Mouse (Mus musculus) MEL (cell line): ENCODE measurements at regions not wholly inside any gene's neighbourhood (a gene's known extent, or its start where the extent isn't known, plus 50 kb on each side); places are given as distances from the start of the nearest gene placed in this dataset.

Experiments used
- CTCF ChIP-seq, 3 experiments: IDR thresholded peaks in 2 of 3; conservative IDR thresholded peaks in 1 of 3; 2 replicates each; pipeline ENCODE4 v1.5.1; 2011 to 2012; ENCODE audit warnings: low read length in 3 of 3, low read depth in 2 of 3, mild to moderate bottlenecking in 2 of 3, improper control_type of control experiment in 1 of 3, inconsistent platforms in 1 of 3, mixed read lengths in 1 of 3, moderate library complexity in 1 of 3; ENCODE audit not compliant: control insufficient read depth in 1 of 3, insufficient read depth in 1 of 3, poor library complexity in 1 of 3, severe bottlenecking in 1 of 3
- HCFC1 ChIP-seq: IDR thresholded peaks from 2 replicates; pipeline ENCODE4 v1.6.1; 2012; ENCODE audit warnings: low read depth, mild to moderate bottlenecking, inconsistent platforms, low read length, improper control_type of control experiment, moderate library complexity
- RCOR1 ChIP-seq: IDR thresholded peaks from 2 replicates; pipeline ENCODE4 v1.6.1; 2012; ENCODE audit warnings: low read depth, mild to moderate bottlenecking, inconsistent platforms, low read length, improper control_type of control experiment
- SMC3 ChIP-seq: IDR thresholded peaks from 2 replicates; pipeline ENCODE4 v1.6.1; 2011; ENCODE audit warnings: low read depth, low read length, improper control_type of control experiment
- ZNF384 ChIP-seq: IDR thresholded peaks from 2 replicates; pipeline ENCODE4 v1.6.1; 2012; ENCODE audit warnings: low read depth, mild to moderate bottlenecking, inconsistent platforms, low read length, improper control_type of control experiment

DNA sequence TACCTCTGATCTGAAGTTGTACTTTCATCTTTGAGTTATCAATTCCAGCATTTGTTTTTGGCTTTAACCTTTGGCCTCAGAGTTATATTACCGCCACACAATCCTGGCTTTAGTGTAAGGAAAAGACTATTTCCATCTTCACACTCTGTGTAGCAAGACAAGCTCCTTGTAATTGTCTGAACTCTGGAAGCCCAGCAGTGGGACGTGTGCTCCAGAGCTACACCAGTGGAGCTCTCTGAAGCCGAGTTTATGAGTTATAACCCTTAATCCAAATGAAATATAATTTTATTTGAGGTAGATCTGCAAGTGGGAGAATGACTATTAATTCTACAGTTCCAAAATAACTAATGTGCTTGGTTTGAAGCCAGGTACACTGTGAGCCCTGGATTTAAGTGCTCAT lies 2103.8 kb downstream of the 4930444P10Rik start:
- TF ChIP-seq SMC3 = no peak
- TF ChIP-seq ZNF384 = no peak
- no peak for TF ChIP-seq RCOR1
- no peak for TF ChIP-seq HCFC1
- TF ChIP-seq CTCF (IDR thresholded peaks at IDR 0.05 in 2 of 3, conservative IDR thresholded peaks at IDR 0.05 in 1 of 3; ENCODE audit: control insufficient read depth in 1 of 3, insufficient read depth in 1 of 3, low read depth in 2 of 3, low read length in 3 of 3, poor library complexity in 1 of 3, severe bottlenecking in 1 of 3) = no peak
